Mouse (Mus musculus): ENCODE measurements at regions not wholly inside any gene's neighbourhood (a gene's known extent, or its start where the extent isn't known, plus 50 kb on each side); places are given as distances from the start of the nearest gene placed in this dataset.

DNA sequence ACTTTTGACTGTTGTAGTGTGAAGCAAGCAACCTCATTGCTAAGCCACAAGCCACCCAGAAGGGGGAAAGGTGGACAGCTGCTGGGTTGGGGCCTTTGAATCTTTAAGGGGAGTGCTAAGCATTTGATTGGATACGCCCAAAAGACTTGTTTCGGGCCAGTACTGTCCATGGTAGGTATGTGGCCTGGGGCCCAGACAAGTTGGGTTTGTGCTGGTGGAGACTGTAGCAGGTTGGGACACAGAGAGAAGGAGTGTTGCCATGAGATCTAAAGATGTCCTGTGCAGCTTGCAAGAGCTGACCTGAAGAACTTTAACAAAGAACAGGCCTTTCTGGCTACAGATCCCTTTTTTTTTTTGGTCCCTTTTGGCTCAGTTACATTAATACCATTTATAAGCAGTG lies 176.9 kb downstream of the 1190002N15Rik start:
- no peaks in the 10 kb centered on the region; the same call in 1 of the 2 replicates for H3K4me1 ChIP-seq (ENCODE audit: control insufficient read depth, insufficient read depth, low read length)
- H3K4me3 ChIP-seq (replicated peaks; ENCODE audit: extremely low read depth, low read depth, low read length), result no peak overlapping the region
- TF ChIP-seq CTCF (IDR thresholded peaks at IDR 0.05; ENCODE audit: insufficient read depth, low read length) (no peak), POLR2A (IDR thresholded peaks at IDR 0.05; ENCODE audit: borderline replicate concordance, extremely low read depth, low read depth, low read length) (no peak)
- WGBS, result 92% methylated on average over 2 of the region's 2 CpGs
- no peak for DNase-seq

DNA sequence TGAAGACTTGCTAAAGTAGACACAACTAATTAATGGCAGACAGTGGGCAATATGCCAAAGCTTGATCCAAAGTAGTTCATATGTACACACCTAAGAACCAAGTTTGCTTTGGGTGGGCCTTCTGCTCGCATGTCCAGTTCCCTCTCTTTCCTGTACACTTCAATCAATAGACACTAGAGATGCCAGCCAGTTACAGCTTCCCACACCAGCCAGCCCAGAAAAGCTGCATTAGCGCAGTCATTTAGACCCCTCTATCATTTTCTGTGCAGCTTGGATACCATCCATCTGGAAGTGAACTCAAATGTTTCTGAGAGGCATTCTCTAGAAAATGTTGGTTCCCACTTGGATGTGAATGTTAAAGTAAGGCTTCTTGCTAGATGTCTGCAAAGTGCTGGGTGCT lies 179.7 kb downstream of the 1190002N15Rik start:
- WGBS, result 64% methylated on average over 2 of the region's 2 CpGs
- Histone ChIP-seq H3K4me1 (ENCODE audit: control insufficient read depth, insufficient read depth, low read length) (no peaks in the 10 kb centered on the region; the same call in 1 of the 2 replicates), H3K4me3 (replicated peaks; ENCODE audit: extremely low read depth, low read depth, low read length) (no peak overlapping the region)
- TF ChIP-seq POLR2A (IDR thresholded peaks at IDR 0.05; ENCODE audit: borderline replicate concordance, extremely low read depth, low read depth, low read length) (no peak), CTCF (IDR thresholded peaks at IDR 0.05; ENCODE audit: insufficient read depth, low read length) (no peak)
- DNase-seq, result no peak

DNA sequence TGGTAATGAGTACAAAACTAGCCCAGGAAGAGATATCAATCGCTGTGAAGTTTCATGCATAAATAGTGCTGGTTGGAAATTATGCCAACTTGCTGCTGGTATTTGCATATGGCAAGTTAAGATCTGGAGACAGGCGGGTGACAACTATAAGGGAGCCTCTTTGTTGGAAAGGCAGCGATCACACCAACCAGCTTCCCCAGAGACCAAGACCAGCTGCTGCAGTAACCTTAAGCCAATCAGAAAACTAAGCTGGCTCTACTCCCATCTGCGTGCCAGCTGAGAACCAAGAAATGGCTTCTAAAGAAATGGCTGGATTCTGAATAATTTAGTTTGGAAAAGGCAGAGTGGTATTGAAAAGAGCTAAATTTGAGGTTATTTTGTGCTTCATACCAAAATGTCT lies 195.9 kb downstream of the 1190002N15Rik start:
- no peak for TF ChIP-seq CTCF (IDR thresholded peaks at IDR 0.05; ENCODE audit: insufficient read depth, low read length)
- TF ChIP-seq POLR2A (IDR thresholded peaks at IDR 0.05; ENCODE audit: borderline replicate concordance, extremely low read depth, low read depth, low read length), result no peak
- no peak overlapping the region for H3K4me3 ChIP-seq (replicated peaks; ENCODE audit: extremely low read depth, low read depth, low read length)
- no peak for DNase-seq
- H3K4me1 ChIP-seq (ENCODE audit: control insufficient read depth, insufficient read depth, low read length), result no peaks in the 10 kb centered on the region
- WGBS, result 84% methylated on average over 4 of the region's 4 CpGs

DNA sequence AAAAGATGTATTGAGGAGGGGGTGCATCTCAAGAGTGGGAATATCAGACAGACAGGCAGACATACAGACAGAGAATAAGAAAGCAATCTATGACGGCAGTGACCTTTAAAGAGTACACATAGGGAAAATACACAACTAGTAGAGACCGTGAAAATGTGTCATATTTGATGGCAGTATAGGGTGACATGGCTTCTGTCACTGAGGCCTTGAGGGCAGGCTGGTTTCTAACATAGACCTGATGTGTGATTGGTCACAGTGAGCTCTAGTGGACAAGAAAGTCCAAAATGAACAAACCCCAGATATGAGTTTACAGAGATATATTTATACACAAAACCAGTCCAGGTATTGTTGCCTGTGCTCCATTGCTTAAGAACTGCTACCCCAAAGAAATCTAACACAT lies 196.3 kb downstream of the 1190002N15Rik start:
- no peak for DNase-seq
- Histone ChIP-seq H3K4me3 (replicated peaks; ENCODE audit: extremely low read depth, low read depth, low read length) (no peak overlapping the region), H3K4me1 (ENCODE audit: control insufficient read depth, insufficient read depth, low read length) (no peaks in the 10 kb centered on the region)
- no peak for TF ChIP-seq POLR2A (IDR thresholded peaks at IDR 0.05; ENCODE audit: borderline replicate concordance, extremely low read depth, low read depth, low read length)
- TF ChIP-seq CTCF (IDR thresholded peaks at IDR 0.05; ENCODE audit: insufficient read depth, low read length), result no peak
- 92% methylated on average over 2 of the region's 2 CpGs for WGBS

DNA sequence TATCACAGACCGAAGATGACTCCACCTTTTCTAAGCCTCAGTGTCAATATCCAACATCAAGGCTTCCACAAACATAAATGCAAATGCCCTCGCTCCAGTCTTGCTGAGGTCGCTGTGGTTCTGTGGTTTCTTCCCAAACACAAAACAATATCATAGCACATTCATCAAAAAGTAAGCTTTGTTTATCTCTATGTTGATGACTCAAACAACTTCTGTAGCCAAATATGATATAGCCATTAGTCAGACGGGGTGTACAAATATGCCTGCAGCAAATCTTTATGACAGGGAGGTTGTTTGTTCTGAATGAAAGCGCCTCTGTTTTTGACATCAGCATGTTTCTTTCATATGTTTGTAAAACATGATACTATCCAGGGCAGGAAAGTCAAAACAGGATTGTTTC lies 204.4 kb downstream of the 1190002N15Rik start:
- H3K4me3 ChIP-seq (replicated peaks; ENCODE audit: extremely low read depth, low read depth, low read length), result no peak overlapping the region
- no peak for DNase-seq
- 62% methylated on average over 5 of the region's 5 CpGs for WGBS
- TF ChIP-seq POLR2A (IDR thresholded peaks at IDR 0.05; ENCODE audit: borderline replicate concordance, extremely low read depth, low read depth, low read length) (no peak), CTCF (IDR thresholded peaks at IDR 0.05; ENCODE audit: insufficient read depth, low read length) (no peak)
- no peaks in the 10 kb centered on the region for H3K4me1 ChIP-seq (ENCODE audit: control insufficient read depth, insufficient read depth, low read length)

DNA sequence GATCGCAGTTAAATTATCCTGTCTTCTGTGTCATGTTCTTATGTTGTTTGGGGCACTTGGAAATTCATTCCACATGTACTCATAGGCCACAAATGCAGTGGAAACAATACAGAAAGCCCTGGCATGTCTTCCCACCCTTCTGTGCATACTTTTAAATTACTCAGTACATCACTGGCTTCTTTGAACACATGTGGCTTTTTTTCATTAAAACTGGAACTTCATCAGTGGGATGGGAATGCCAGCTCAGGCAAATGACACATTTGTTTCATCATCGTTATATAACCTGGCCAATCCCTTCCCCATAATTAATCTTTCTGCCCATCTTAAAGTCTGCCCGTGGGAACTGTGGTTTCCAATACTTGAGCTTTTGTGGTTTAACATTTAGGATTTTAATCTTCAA lies 214.9 kb downstream of the 1190002N15Rik start:
- no peak for DNase-seq
- H3K4me1 ChIP-seq (ENCODE audit: control insufficient read depth, insufficient read depth, low read length), result no peaks in the 10 kb centered on the region
- H3K4me3 ChIP-seq (replicated peaks; ENCODE audit: extremely low read depth, low read depth, low read length), result no peak overlapping the region
- WGBS, result 77% methylated on average over 3 of the region's 3 CpGs
- TF ChIP-seq CTCF (IDR thresholded peaks at IDR 0.05; ENCODE audit: insufficient read depth, low read length), result no peak
- TF ChIP-seq POLR2A (IDR thresholded peaks at IDR 0.05; ENCODE audit: borderline replicate concordance, extremely low read depth, low read depth, low read length), result no peak

DNA sequence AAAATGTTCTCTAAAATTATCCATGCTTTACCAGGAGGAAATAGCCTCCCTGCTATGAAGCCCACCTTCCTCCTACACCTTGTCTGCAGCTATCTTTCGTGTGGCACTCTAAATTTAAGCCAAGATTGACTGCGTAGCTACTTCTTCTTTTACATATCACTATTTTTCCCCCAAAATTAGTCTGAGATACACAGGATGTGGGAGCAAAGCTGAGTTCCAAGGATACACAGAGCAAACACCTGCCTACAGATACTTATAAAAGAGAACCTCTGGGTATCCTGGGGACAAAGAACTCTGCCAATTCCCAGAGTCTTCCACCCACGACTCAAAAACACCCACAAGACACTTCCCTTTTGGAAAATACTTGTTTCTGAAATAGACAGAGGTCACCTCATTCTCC lies 235.3 kb downstream of the 1190002N15Rik start:
- 67% methylated on average over 3 of the region's 3 CpGs for WGBS
- DNase-seq, result no peak
- no peak overlapping the region for H3K4me3 ChIP-seq (replicated peaks; ENCODE audit: extremely low read depth, low read depth, low read length)
- TF ChIP-seq CTCF (IDR thresholded peaks at IDR 0.05; ENCODE audit: insufficient read depth, low read length) (no peak), POLR2A (IDR thresholded peaks at IDR 0.05; ENCODE audit: borderline replicate concordance, extremely low read depth, low read depth, low read length) (no peak)
- H3K4me1 ChIP-seq (ENCODE audit: control insufficient read depth, insufficient read depth, low read length), result no peaks in the 10 kb centered on the region

DNA sequence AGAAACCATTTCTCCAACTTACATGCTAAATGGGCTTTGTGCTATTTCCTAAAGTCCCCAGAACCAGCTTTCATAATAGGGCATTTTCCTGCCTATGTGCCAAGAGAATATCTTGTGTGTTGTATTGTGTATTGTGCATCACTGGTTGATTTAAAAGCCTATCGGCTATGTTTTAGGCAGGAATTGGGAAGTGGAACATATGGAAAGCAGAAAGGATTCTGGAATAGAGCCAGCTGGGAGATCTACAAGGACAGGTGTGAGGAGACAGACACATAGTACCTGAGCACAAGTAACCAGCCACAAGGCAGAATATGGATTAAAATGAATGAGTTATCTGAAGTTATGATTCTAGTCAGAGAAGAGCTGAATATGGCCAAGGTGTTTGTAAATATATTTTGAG lies 236.0 kb downstream of the 1190002N15Rik start:
- WGBS, result 86% methylated on average over 1 of the region's 1 CpGs

DNA sequence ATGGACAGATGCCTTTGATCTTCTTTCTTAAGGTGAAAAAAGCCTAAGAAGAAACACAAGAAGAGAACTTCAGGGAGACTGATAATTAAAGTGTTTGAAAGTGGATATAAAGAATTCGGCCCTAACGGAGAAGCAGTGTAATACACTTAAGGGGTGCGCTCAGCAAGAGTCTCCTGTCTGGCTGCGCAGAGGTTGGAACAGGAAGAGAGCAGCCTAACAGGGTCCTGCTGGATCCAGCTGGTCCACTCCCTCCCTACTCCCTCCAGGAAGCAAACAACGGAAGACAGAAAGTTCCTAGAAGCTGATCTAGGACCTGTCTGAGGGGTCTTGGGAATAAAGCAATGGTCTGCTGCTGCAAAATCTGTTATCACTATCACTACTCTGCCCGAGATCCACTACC lies 242.4 kb downstream of the 1190002N15Rik start:
- 28% methylated on average over 6 of the region's 6 CpGs for WGBS
- Histone ChIP-seq H3K4me3 (replicated peaks; ENCODE audit: extremely low read depth, low read depth, low read length) (no peak overlapping the region), H3K4me1 (ENCODE audit: control insufficient read depth, insufficient read depth, low read length) (no peaks in the 10 kb centered on the region)
- TF ChIP-seq POLR2A (IDR thresholded peaks at IDR 0.05; ENCODE audit: borderline replicate concordance, extremely low read depth, low read depth, low read length), result no peak
- no peak for TF ChIP-seq CTCF (IDR thresholded peaks at IDR 0.05; ENCODE audit: insufficient read depth, low read length)
- no peak for DNase-seq

More for the DNA sequence above, 236.0 kb downstream of the 1190002N15Rik start:
- no peak for DNase-seq
- Histone ChIP-seq H3K4me3 (replicated peaks; ENCODE audit: extremely low read depth, low read depth, low read length) (no peak overlapping the region), H3K4me1 (ENCODE audit: control insufficient read depth, insufficient read depth, low read length) (no peaks in the 10 kb centered on the region)
- no peak for TF ChIP-seq POLR2A (IDR thresholded peaks at IDR 0.05; ENCODE audit: borderline replicate concordance, extremely low read depth, low read depth, low read length)
- no peak for TF ChIP-seq CTCF (IDR thresholded peaks at IDR 0.05; ENCODE audit: insufficient read depth, low read length)

DNA sequence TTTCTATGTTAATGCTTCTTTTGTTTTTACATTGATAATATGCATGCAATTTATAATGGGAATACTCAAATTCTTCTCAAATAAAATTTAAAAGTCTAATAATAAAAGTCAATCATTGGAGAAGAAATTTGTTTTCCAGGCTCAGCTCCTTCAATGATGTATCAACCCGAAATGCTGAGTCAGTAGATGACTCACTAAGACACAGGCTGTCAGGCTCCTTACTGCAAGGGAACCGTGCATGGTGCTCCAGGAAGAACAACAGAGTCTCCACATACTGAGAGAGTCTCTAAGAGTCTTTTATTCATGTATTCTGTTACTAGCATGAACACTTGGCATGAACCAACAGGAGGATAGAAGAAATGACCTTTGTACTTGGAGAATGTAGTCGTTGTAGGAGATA lies 245.7 kb downstream of the 1190002N15Rik start:
- TF ChIP-seq CTCF (IDR thresholded peaks at IDR 0.05; ENCODE audit: insufficient read depth, low read length), result no peak
- WGBS, result 53% methylated on average over 3 of the region's 3 CpGs
- Histone ChIP-seq H3K4me3 (replicated peaks; ENCODE audit: extremely low read depth, low read depth, low read length) (no peak overlapping the region), H3K4me1 (ENCODE audit: control insufficient read depth, insufficient read depth, low read length) (no peaks in the 10 kb centered on the region)
- DNase-seq, result no peak

DNA sequence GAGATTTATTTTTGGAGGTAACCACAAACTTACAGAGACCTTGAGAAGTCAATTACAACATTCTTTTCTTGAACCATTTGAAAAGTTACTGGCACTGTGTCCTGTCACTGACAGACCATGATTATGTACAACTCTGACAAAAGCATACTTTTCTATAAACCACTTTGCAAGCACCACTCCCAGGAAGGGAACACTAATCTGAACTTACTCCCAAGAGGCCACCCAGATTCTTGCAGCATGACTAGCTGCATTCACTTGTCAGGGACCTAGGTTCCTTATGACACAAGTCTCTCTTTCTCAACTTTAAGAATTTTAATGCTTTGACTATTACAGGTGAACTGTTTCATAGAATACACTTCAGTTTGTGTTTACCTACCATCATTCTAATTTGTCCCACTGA lies 248.3 kb downstream of the 1190002N15Rik start:
- H3K4me3 ChIP-seq (replicated peaks; ENCODE audit: extremely low read depth, low read depth, low read length), result no peak overlapping the region
- TF ChIP-seq CTCF (IDR thresholded peaks at IDR 0.05; ENCODE audit: insufficient read depth, low read length) (no peak), POLR2A (IDR thresholded peaks at IDR 0.05; ENCODE audit: borderline replicate concordance, extremely low read depth, low read depth, low read length) (no peak)
- no peak for DNase-seq
- no peaks in the 10 kb centered on the region for H3K4me1 ChIP-seq (ENCODE audit: control insufficient read depth, insufficient read depth, low read length)
